Mouse (Mus musculus): ENCODE measurements at regions not wholly inside any gene's neighbourhood (a gene's known extent, or its start where the extent isn't known, plus 50 kb on each side); places are given as distances from the start of the nearest gene placed in this dataset.

DNA sequence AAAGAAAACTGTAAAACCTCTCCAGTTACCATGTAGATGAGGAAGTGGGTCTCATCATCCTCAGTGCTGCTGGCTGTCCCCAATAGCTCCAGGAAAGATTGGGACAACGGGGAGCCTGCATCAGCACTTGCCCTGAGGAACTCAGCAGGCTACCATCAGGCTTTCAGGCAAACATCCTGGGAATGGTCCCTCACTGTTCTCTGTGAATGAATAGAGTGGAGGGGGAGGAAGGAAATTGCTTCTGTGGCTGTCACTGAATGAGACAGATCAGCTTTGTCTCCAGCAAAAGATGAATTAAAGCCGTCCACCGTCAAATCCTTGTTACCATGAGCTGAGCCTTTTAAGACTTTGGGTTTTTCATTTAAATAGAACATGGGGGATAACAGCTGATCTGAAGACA, 224.9 kb upstream of the Ercc4 start:
- TF ChIP-seq CTCF (conservative IDR thresholded peaks at IDR 0.05; ENCODE audit: low read length) = no peak
- TF ChIP-seq NANOG (IDR thresholded peaks at IDR 0.05; ENCODE audit: borderline replicate concordance, low read length) = no peak
- TF ChIP-seq POU5F1 (IDR thresholded peaks at IDR 0.05; ENCODE audit: borderline replicate concordance, low read length) = no peak

Data from E14TG2a.4 (cell line).